Mouse (Mus musculus) limb, embryonic 10.5 days (tissue): ENCODE measurements at regions not wholly inside any gene's neighbourhood (a gene's known extent, or its start where the extent isn't known, plus 50 kb on each side); places are given as distances from the start of the nearest gene placed in this dataset.
"Not testable (repeated sequence)": the region's sequence is repeated elsewhere in the genome, so short reads cannot be mapped to it uniquely, and the experiment has no call there.

Experiments
- DNase-seq: peaks from one replicate; pipeline ENCODE4 v3.0.0-alpha.2; 2017; ENCODE audit warnings: low spot score
- H3K27ac ChIP-seq: fragments of 300-500 bp; sonication (generic); 2 replicates; pipeline ENCODE4 v1.5.1; 2016; ENCODE audit warnings: mild to moderate bottlenecking
- H3K27me3 ChIP-seq: fragments of 300-500 bp; sonication (generic); 2 replicates; pipeline ENCODE4 v1.6.1; 2016; ENCODE audit warnings: low read depth, mild to moderate bottlenecking; ENCODE audit not compliant: poor library complexity, severe bottlenecking
- H3K36me3 ChIP-seq: fragments of 300-500 bp; sonication (generic); 2 replicates; pipeline ENCODE4 v1.6.1; 2016; ENCODE audit warnings: mild to moderate bottlenecking, moderate library complexity
- H3K4me1 ChIP-seq: fragments of 300-500 bp; sonication (generic); 2 replicates; pipeline ENCODE4 v1.6.1; 2016
- H3K4me3 ChIP-seq: fragments of 300-500 bp; sonication (generic); 2 replicates; pipeline ENCODE4 v1.5.1; 2016; ENCODE audit warnings: mild to moderate bottlenecking, moderate library complexity
- H3K9me3 ChIP-seq: fragments of 300-500 bp; sonication (generic); replicated peaks from 2 replicates; pipeline ENCODE4 v1.6.1; 2016; ENCODE audit warnings: mild to moderate bottlenecking
- WGBS: fragments of 180-500 bp; shearing (Covaris S2); methylation state at CpG from one replicate; pipeline ENCODE4 v1.1.7; 2016; 5-methylcytosine and 5-hydroxymethylcytosine counted together

GRCm38 (mm10) chr7:39596403-39596802, 78.8 kb downstream of the Zfp619 start:
- DNase-seq: no peak
- Histone ChIP-seq H3K27me3 (no peaks in the 10 kb centered on the region), H3K9me3 (no peaks in the 10 kb centered on the region), H3K4me3 (no peak overlapping the region), H3K36me3 (no peaks in the 10 kb centered on the region), H3K4me1 (no peaks in the 10 kb centered on the region), H3K27ac (no peak overlapping the region)

- Histone ChIP-seq H3K27ac (no peak overlapping the region), H3K4me3 (no peak overlapping the region), H3K27me3 (no peaks in the 10 kb centered on the region), H3K4me1 (no peaks in the 10 kb centered on the region), H3K36me3 (no peaks in the 10 kb centered on the region), H3K9me3 (no peaks in the 10 kb centered on the region)
- DNase-seq: no peak
- 89% methylated on average over 4 of the region's 4 CpGs for WGBS
Measured at GRCm38 (mm10) chr7:39613767-39614166, 96.2 kb downstream of the Zfp619 start.

- no peak for DNase-seq
- H3K4me1 ChIP-seq: no peaks in the 10 kb centered on the region
- 90% methylated on average over 2 of the region's 2 CpGs for WGBS
- H3K27ac ChIP-seq: no peak overlapping the region
- H3K27me3 ChIP-seq: no peaks in the 10 kb centered on the region
- no peak overlapping the region for H3K4me3 ChIP-seq
- no peaks in the 10 kb centered on the region for H3K36me3 ChIP-seq
- H3K9me3 ChIP-seq: no peaks in the 10 kb centered on the region
Measured at GRCm38 (mm10) chr7:39615092-39615491, 97.5 kb downstream of the Zfp619 start.

GRCm38 (mm10) chr7:39621796-39622195, 104.2 kb downstream of the Zfp619 start:
- H3K27ac ChIP-seq: no peak overlapping the region
- H3K27me3 ChIP-seq: no peaks in the 10 kb centered on the region
- no peaks in the 10 kb centered on the region for H3K9me3 ChIP-seq
- no peaks in the 10 kb centered on the region for H3K36me3 ChIP-seq
- DNase-seq: no peak
- 94% methylated on average over 2 of the region's 2 CpGs for WGBS
- no peaks in the 10 kb centered on the region for H3K4me1 ChIP-seq
- H3K4me3 ChIP-seq: no peak overlapping the region

GRCm38 (mm10) chr7:39632836-39633235, 115.3 kb downstream of the Zfp619 start:
- DNase-seq: no peak
- Histone ChIP-seq H3K4me3 (no peak overlapping the region), H3K27ac (no peak overlapping the region), H3K36me3 (no peaks in the 10 kb centered on the region), H3K4me1 (no peaks in the 10 kb centered on the region), H3K9me3 (no peaks in the 10 kb centered on the region), H3K27me3 (no peaks in the 10 kb centered on the region)
- WGBS: 72% methylated on average over 3 of the region's 3 CpGs

GRCm38 (mm10) chr7:39642333-39642732, 124.8 kb downstream of the Zfp619 start:
- Histone ChIP-seq H3K36me3 (no peaks in the 10 kb centered on the region), H3K4me1 (no peaks in the 10 kb centered on the region), H3K27ac (no peak overlapping the region), H3K27me3 (no peaks in the 10 kb centered on the region), H3K4me3 (no peak overlapping the region), H3K9me3 (no peaks in the 10 kb centered on the region)
- DNase-seq: no peak
- 92% methylated on average over 4 of the region's 4 CpGs for WGBS

- no peaks in the 10 kb centered on the region for H3K4me1 ChIP-seq
- no peak for DNase-seq
- H3K4me3 ChIP-seq: no peak overlapping the region
- 53% methylated on average over 1 of the region's 1 CpGs for WGBS
- H3K27me3 ChIP-seq: no peaks in the 10 kb centered on the region
- no peaks in the 10 kb centered on the region for H3K9me3 ChIP-seq
- no peak overlapping the region for H3K27ac ChIP-seq
- no peaks in the 10 kb centered on the region for H3K36me3 ChIP-seq
Measured at GRCm38 (mm10) chr7:39643323-39643722, 125.8 kb downstream of the Zfp619 start.

GRCm38 (mm10) chr7:39650483-39651102, 133.0 kb downstream of the Zfp619 start:
- no peak for DNase-seq
- Histone ChIP-seq H3K27ac (no peak overlapping the region), H3K9me3 (no peaks in the 10 kb centered on the region), H3K36me3 (no peaks in the 10 kb centered on the region), H3K4me3 (no peak overlapping the region), H3K4me1 (no peaks in the 10 kb centered on the region), H3K27me3 (no peaks in the 10 kb centered on the region)
- 77% methylated on average over 6 of the region's 6 CpGs for WGBS

GRCm38 (mm10) chr7:39654563-39655286, 137.2 kb downstream of the Zfp619 start:
- DNase-seq: no peak
- Histone ChIP-seq H3K4me1 (0 out of 2 replicates have a peak, but pooled peaks cover 4% of the 10 kb centered on the region), H3K36me3 (no peaks in the 10 kb centered on the region), H3K4me3 (peak overlapping the region; percentile 29), H3K27ac (peak overlapping the region; percentile 68; the same call in 1 of the 2 replicates), H3K9me3 (no peaks in the 10 kb centered on the region), H3K27me3 (no peaks in the 10 kb centered on the region)
- 12% methylated on average over 4 of the region's 4 CpGs for WGBS

- H3K4me1 ChIP-seq, H3K9me3 ChIP-seq, H3K36me3 ChIP-seq, H3K27me3 ChIP-seq, DNase-seq: not testable (repeated sequence)
- Histone ChIP-seq H3K27ac (peak overlapping the region; percentile 89), H3K4me3 (peak overlapping the region; percentile 54)
- 28% methylated on average over 23 of the region's 23 CpGs for WGBS
Measured at GRCm38 (mm10) chr7:39655287-39655652, 137.7 kb downstream of the Zfp619 start.

- no peak for DNase-seq
- WGBS: 27% methylated on average over 13 of the region's 13 CpGs
- Histone ChIP-seq H3K9me3 (no peaks in the 10 kb centered on the region), H3K4me1 (0 out of 2 replicates have a peak, but pooled peaks cover 4% of the 10 kb centered on the region), H3K27ac (peak overlapping the region; percentile 89), H3K36me3 (no peaks in the 10 kb centered on the region), H3K4me3 (peak overlapping the region; percentile 54), H3K27me3 (no peaks in the 10 kb centered on the region)
Measured at GRCm38 (mm10) chr7:39655709-39656397, 138.3 kb downstream of the Zfp619 start.

GRCm38 (mm10) chr7:39659597-39659996, 142.0 kb downstream of the Zfp619 start:
- Histone ChIP-seq H3K4me1 (0 out of 2 replicates have a peak, but pooled peaks cover 4% of the 10 kb centered on the region), H3K36me3 (no peaks in the 10 kb centered on the region), H3K27me3 (no peaks in the 10 kb centered on the region), H3K9me3 (no peaks in the 10 kb centered on the region; the same call in 1 of the 2 replicates), H3K4me3 (no peak overlapping the region), H3K27ac (no peak overlapping the region)
- 41% methylated on average over 5 of the region's 5 CpGs for WGBS
- DNase-seq: no peak

- H3K36me3 ChIP-seq: no peaks in the 10 kb centered on the region
- 66% methylated on average over 8 of the region's 8 CpGs for WGBS
- H3K4me3 ChIP-seq: no peak overlapping the region
- no peaks in the 10 kb centered on the region for H3K4me1 ChIP-seq
- peak; percentile 39 for DNase-seq
- H3K9me3 ChIP-seq: no peaks in the 10 kb centered on the region
- H3K27ac ChIP-seq: no peak overlapping the region
- no peaks in the 10 kb centered on the region for H3K27me3 ChIP-seq
Measured at GRCm38 (mm10) chr7:39675124-39675846, 157.7 kb downstream of the Zfp619 start.
